Mouse (Mus musculus) heart, adult 11 months (tissue): ENCODE measurements at regions not wholly inside any gene's neighbourhood (a gene's known extent, or its start where the extent isn't known, plus 50 kb on each side); places are given as distances from the start of the nearest gene placed in this dataset.
A peak's percentile ranks its signal among the peaks of the same experiment; 100 is the strongest.

Source experiments
- DNase-seq: peaks from one replicate; pipeline ENCODE4 v3.0.0; 2022

GRCm38 (mm10) chr4:106244826-106245510 lies 71.0 kb upstream of the Usp24 start:
- DNase-seq: peak; percentile 62

GRCm38 (mm10) chr4:106246695-106247094 lies 69.3 kb upstream of the Usp24 start:
- peak; percentile 7 for DNase-seq

- peak; percentile 24 for DNase-seq
Measured at GRCm38 (mm10) chr4:106247398-106247797, 68.6 kb upstream of the Usp24 start.

- peak; percentile 69 for DNase-seq
Measured at GRCm38 (mm10) chr4:106248272-106248671, 67.7 kb upstream of the Usp24 start.

GRCm38 (mm10) chr4:106249028-106249782 lies 66.8 kb upstream of the Usp24 start:
- DNase-seq: peak; percentile 83

- DNase-seq: no peak
Measured at GRCm38 (mm10) chr4:106250048-106250447, 66.0 kb upstream of the Usp24 start.

- no peak for DNase-seq
Measured at GRCm38 (mm10) chr4:106251430-106251829, 64.6 kb upstream of the Usp24 start.

- peak; percentile 57 for DNase-seq
Measured at GRCm38 (mm10) chr4:106252946-106253345, 63.1 kb upstream of the Usp24 start.

GRCm38 (mm10) chr4:106254761-106255475 lies 61.1 kb upstream of the Usp24 start:
- DNase-seq: peak; percentile 65

- peak; percentile 96 for DNase-seq
Measured at GRCm38 (mm10) chr4:106255959-106256609, 59.9 kb upstream of the Usp24 start.

- peak; percentile 85 for DNase-seq
Measured at GRCm38 (mm10) chr4:106261404-106261803, 54.6 kb upstream of the Usp24 start.

- DNase-seq: peak; percentile 78
Measured at GRCm38 (mm10) chr4:106261901-106262560, 54.0 kb upstream of the Usp24 start.

GRCm38 (mm10) chr4:106262751-106263725 lies 53.0 kb upstream of the Usp24 start:
- DNase-seq: peak; percentile 93
